In genomic region chr1:75456746-75457564, GRCm38 (mm10) we compare ENCODE assay signal across 8 mouse cellular contexts. TPM values are rescaled to one million over a fixed set of nuclear protein-coding genes. Genes with fewer than 3 reads are reported as not detected.
DNase-seq lines count a peak whose midpoint lies in the region; ATAC-seq and TF ChIP-seq lines count a peak whose summit lies in the region.
"Had no signal": no experiment of that assay in that cellular context is flagged by ENCODE, and none has a peak within 500 bp of the region (broad histone marks: within the 10 kb centered on the region; RNA-seq: fewer than 3 reads in every experiment).

No protein-coding gene starts in this region.

- TF ChIP-seq CTCF in bone marrow, adult 2 months (IDR thresholded peaks at IDR 0.05; ENCODE audit: control insufficient read depth, insufficient read depth, low read length), result peak; percentile 41

- no peak for TF ChIP-seq POLR2A in bone marrow, adult 2 months (IDR thresholded peaks at IDR 0.05; ENCODE audit: borderline replicate concordance, control insufficient read depth, low read depth, low read length)

- 0 out of 2 replicates have a peak, but pooled peaks have one; percentile 4 for ATAC-seq in kidney, embryonic 16.5 days (ENCODE audit: low FRiP score, low TSS enrichment)
- ATAC-seq in hindbrain, embryonic 13.5 days (ENCODE audit: low FRiP score), result no peak
- 0 out of 2 replicates have a peak, but pooled peaks have one; percentile 14 for ATAC-seq in neural tube, embryonic 11.5 days (ENCODE audit: insufficient read depth, low FRiP score, low TSS enrichment)

- no peak overlapping the region for H3K4me3 ChIP-seq in kidney, embryonic 16.5 days (ENCODE audit: low read length)
- H3K4me3 ChIP-seq in bone marrow, adult 2 months (replicated peaks; ENCODE audit: control insufficient read depth, low read depth, low read length), result no peak overlapping the region
- no peak overlapping the region for H3K4me3 ChIP-seq in hindbrain, embryonic 13.5 days
- no peak overlapping the region for H3K4me3 ChIP-seq in neural tube, embryonic 11.5 days (ENCODE audit: low read depth, low read length)
- H3K4me3 ChIP-seq: hindbrain, embryonic 15.5 days had no signal

- peaks cover 55% of the 10 kb centered on the region for H3K4me1 ChIP-seq in kidney, embryonic 16.5 days (ENCODE audit: insufficient read depth, low read length)
- H3K4me1 ChIP-seq in bone marrow, adult 2 months (ENCODE audit: control insufficient read depth, insufficient read depth, low read length), result no peaks in the 10 kb centered on the region
- H3K4me1 ChIP-seq in hindbrain, embryonic 13.5 days (replicated peaks), result peaks cover 74% of the 10 kb centered on the region
- peaks cover 45% of the 10 kb centered on the region for H3K4me1 ChIP-seq in neural tube, embryonic 11.5 days (ENCODE audit: control insufficient read depth, insufficient read depth, low read length)

- no peak overlapping the region for H3K4me2 ChIP-seq in kidney, embryonic 16.5 days (replicated peaks; ENCODE audit: low read depth, low read length)
- H3K4me2 ChIP-seq in hindbrain, embryonic 13.5 days, result peak overlapping the region; percentile 54
- H3K4me2 ChIP-seq in neural tube, embryonic 11.5 days (ENCODE audit: low read depth), result 0 out of 2 replicates have a peak overlapping the region, but pooled peaks have one; percentile 9

- no peak overlapping the region for H3K27ac ChIP-seq in kidney, embryonic 16.5 days (ENCODE audit: low read length)
- H3K27ac ChIP-seq in bone marrow, adult 2 months (ENCODE audit: control insufficient read depth, insufficient read depth, low read depth, low read length, poor library complexity), result no peak overlapping the region
- peak overlapping the region; percentile 85 for H3K27ac ChIP-seq in hindbrain, embryonic 13.5 days
- peak overlapping the region; percentile 75 for H3K27ac ChIP-seq in neural tube, embryonic 11.5 days (ENCODE audit: low read depth, low read length)
- H3K27ac ChIP-seq: hindbrain, embryonic 15.5 days had no signal

- H3K27me3 ChIP-seq in kidney, embryonic 16.5 days (ENCODE audit: insufficient read depth, low read length), result peaks cover 11% of the 10 kb centered on the region; the same call in 1 of the 2 replicates
- peaks cover 42% of the 10 kb centered on the region for H3K27me3 ChIP-seq in hindbrain, embryonic 13.5 days
- peaks cover 5% of the 10 kb centered on the region for H3K27me3 ChIP-seq in neural tube, embryonic 11.5 days (ENCODE audit: control insufficient read depth, insufficient read depth, low read length)

- no peak for DNase-seq in kidney, adult 11 months
- no peak for DNase-seq in neural tube, embryonic 11.5 days (ENCODE audit: low spot score)
- DNase-seq in adipocyte (ENCODE audit: low spot score), result no peak
- no peak for DNase-seq in adrenal gland, adult 18-20 months (ENCODE audit: low spot score in 2 of 2)

- no peaks in the 10 kb centered on the region for H3K9me3 ChIP-seq in kidney, embryonic 16.5 days (ENCODE audit: low read length)
- H3K9me3 ChIP-seq in hindbrain, embryonic 13.5 days, result no peaks in the 10 kb centered on the region
- no peaks in the 10 kb centered on the region for H3K9me3 ChIP-seq in neural tube, embryonic 11.5 days (ENCODE audit: control insufficient read depth, low read length)
- H3K9me3 ChIP-seq: hindbrain, embryonic 15.5 days had no signal

- H3K36me3 ChIP-seq in kidney, embryonic 16.5 days (ENCODE audit: insufficient read depth, low read length), result no peaks in the 10 kb centered on the region
- H3K36me3 ChIP-seq in hindbrain, embryonic 13.5 days, result no peaks in the 10 kb centered on the region
- no peaks in the 10 kb centered on the region for H3K36me3 ChIP-seq in neural tube, embryonic 11.5 days (ENCODE audit: control insufficient read depth, insufficient read depth, low read length)
- H3K36me3 ChIP-seq: hindbrain, embryonic 15.5 days had no signal

- WGBS in kidney, embryonic 16.5 days, result 16% methylated on average over 14 of the region's 14 CpGs
- WGBS in bone marrow, adult 2 months, result 5% methylated on average over 14 of the region's 14 CpGs
- whole genome bisulfite sequencing in hindbrain, embryonic 13.5 days, result 5% methylated on average over 14 of the region's 14 CpGs
- 9% methylated on average over 14 of the region's 14 CpGs for WGBS in neural tube, embryonic 11.5 days

- no peak overlapping the region for H3K9ac ChIP-seq in kidney, embryonic 16.5 days (replicated peaks; ENCODE audit: low read length)
- 0 out of 2 replicates have a peak overlapping the region, but pooled peaks have one; percentile 15 for H3K9ac ChIP-seq in hindbrain, embryonic 13.5 days
- H3K9ac ChIP-seq in neural tube, embryonic 11.5 days (ENCODE audit: low read length), result no peak overlapping the region
- H3K9ac ChIP-seq: hindbrain, embryonic 15.5 days had no signal

RNA-seq across cellular contexts. Expression of gene Asic4, which starts 6.7 kb away (rescaled TPM):
- 1.00 and 1.5 TPM in 2 replicates for polyA plus RNA-seq in kidney, embryonic 16.5 days (2015; fragmentation: Nextera tagmentation; extraction: Ambion mirVana)
- polyA plus RNA-seq in bone marrow, adult 2 months (2011; ENCODE audit: insufficient read depth, insufficient read length, low replicate concordance, missing spikeins), result not detected in 2 replicates
- 25.9 and 29.3 TPM in 2 replicates for polyA plus RNA-seq in hindbrain, embryonic 13.5 days (2015; fragmentation: Nextera tagmentation; extraction: Ambion mirVana)
- polyA plus RNA-seq in neural tube, embryonic 11.5 days (2014; fragmentation: Nextera tagmentation; extraction: Ambion mirVana), result 2.3 and 2.9 TPM in 2 replicates
- total RNA-seq in adrenal gland, adult 18-20 months (2021), result 1 to 10 TPM; 5.1 to 8.1 TPM

RNA-seq across cellular contexts. Expression of gene Gmppa, which starts 21.2 kb away (rescaled TPM):
- 91.4 and 91.6 TPM in 2 replicates for polyA plus RNA-seq in kidney, embryonic 16.5 days (2015; fragmentation: Nextera tagmentation; extraction: Ambion mirVana)
- 21.8 and 53.9 TPM in 2 replicates for polyA plus RNA-seq in bone marrow, adult 2 months (2011; ENCODE audit: insufficient read depth, insufficient read length, low replicate concordance, missing spikeins)
- 84.0 and 84.4 TPM in 2 replicates for polyA plus RNA-seq in hindbrain, embryonic 13.5 days (2015; fragmentation: Nextera tagmentation; extraction: Ambion mirVana)
- 62.5 and 64.2 TPM in 2 replicates for polyA plus RNA-seq in neural tube, embryonic 11.5 days (2014; fragmentation: Nextera tagmentation; extraction: Ambion mirVana)
- total RNA-seq in adrenal gland, adult 18-20 months (2021), result 10 to 100 TPM; 53.2 to 56.1 TPM

RNA-seq across cellular contexts. Expression of gene Chpf, which starts 22.2 kb away (rescaled TPM):
- polyA plus RNA-seq in kidney, embryonic 16.5 days (2015; fragmentation: Nextera tagmentation; extraction: Ambion mirVana), result 37.9 and 38.6 TPM in 2 replicates
- 2.1 and 4.7 TPM in 2 replicates for polyA plus RNA-seq in bone marrow, adult 2 months (2011; ENCODE audit: insufficient read depth, insufficient read length, low replicate concordance, missing spikeins)
- 32.4 and 33.8 TPM in 2 replicates for polyA plus RNA-seq in hindbrain, embryonic 13.5 days (2015; fragmentation: Nextera tagmentation; extraction: Ambion mirVana)
- polyA plus RNA-seq in neural tube, embryonic 11.5 days (2014; fragmentation: Nextera tagmentation; extraction: Ambion mirVana), result 27.1 and 27.2 TPM in 2 replicates
- total RNA-seq in adrenal gland, adult 18-20 months (2021), result 10 to 100 TPM; 58.9 to 59.1 TPM

RNA-seq across cellular contexts. Expression of gene Tmem198, which starts 22.4 kb away (rescaled TPM):
- polyA plus RNA-seq in kidney, embryonic 16.5 days (2015; fragmentation: Nextera tagmentation; extraction: Ambion mirVana), result 0.77 and 0.99 TPM in 2 replicates
- polyA plus RNA-seq in bone marrow, adult 2 months (2011; ENCODE audit: insufficient read depth, insufficient read length, low replicate concordance, missing spikeins), result not detected in 2 replicates
- polyA plus RNA-seq in hindbrain, embryonic 13.5 days (2015; fragmentation: Nextera tagmentation; extraction: Ambion mirVana), result 43.7 and 45.0 TPM in 2 replicates
- polyA plus RNA-seq in neural tube, embryonic 11.5 days (2014; fragmentation: Nextera tagmentation; extraction: Ambion mirVana), result 12.3 and 13.7 TPM in 2 replicates
- total RNA-seq in adrenal gland, adult 18-20 months (2021), result 1 to 10 TPM; 3.5 to 6.2 TPM

RNA-seq across cellular contexts. Expression of gene Obsl1, which starts 49.3 kb away (rescaled TPM):
- polyA plus RNA-seq in kidney, embryonic 16.5 days (2015; fragmentation: Nextera tagmentation; extraction: Ambion mirVana), result 55.7 and 60.9 TPM in 2 replicates
- 4.3 and 6.2 TPM in 2 replicates for polyA plus RNA-seq in bone marrow, adult 2 months (2011; ENCODE audit: insufficient read depth, insufficient read length, low replicate concordance, missing spikeins)
- polyA plus RNA-seq in hindbrain, embryonic 13.5 days (2015; fragmentation: Nextera tagmentation; extraction: Ambion mirVana), result 21.0 and 22.8 TPM in 2 replicates
- 44.8 and 48.3 TPM in 2 replicates for polyA plus RNA-seq in neural tube, embryonic 11.5 days (2014; fragmentation: Nextera tagmentation; extraction: Ambion mirVana)
- total RNA-seq in adrenal gland, adult 18-20 months (2021), result 10 to 100 TPM; 48.9 to 54.4 TPM

Comparison
In these comparisons a context has a peak if more than half of its experiments do, and no peak if none do; other contexts are left out.
1. H3K27ac ChIP-seq: peak in hindbrain, embryonic 13.5 days (single experiment) and neural tube, embryonic 11.5 days (single experiment); none in kidney, embryonic 16.5 days (single experiment) and bone marrow, adult 2 months (single experiment).